Mouse (Mus musculus): ENCODE measurements at regions not wholly inside any gene's neighbourhood (a gene's known extent, or its start where the extent isn't known, plus 50 kb on each side); places are given as distances from the start of the nearest gene placed in this dataset.

DNA sequence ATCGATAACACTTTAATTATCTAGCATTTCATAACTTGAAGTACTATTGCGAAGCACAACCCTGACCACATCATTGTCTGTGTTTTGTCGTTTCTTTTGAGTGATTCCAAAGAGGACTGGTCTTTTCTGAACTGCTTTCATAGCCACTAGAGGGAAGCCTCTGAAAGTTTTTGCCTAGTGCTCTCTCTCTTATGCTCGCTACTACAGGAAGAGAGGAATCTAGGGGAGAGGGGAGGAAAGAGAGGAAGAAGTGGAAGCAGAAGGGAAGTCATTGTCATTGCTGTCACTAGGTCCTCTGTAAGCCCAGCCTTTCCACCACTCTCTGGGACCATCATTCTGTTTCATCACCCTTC is 217.1 kb upstream of the Kif2a start:
- TF ChIP-seq CTCF (IDR thresholded peaks at IDR 0.05; ENCODE audit: borderline replicate concordance, extremely low read depth, insufficient read depth, insufficient read length) (no peak), POLR2A (IDR thresholded peaks at IDR 0.05; ENCODE audit: borderline replicate concordance, extremely low read depth, insufficient read depth, insufficient read length, poor library complexity, severe bottlenecking) (no peak)

Measured in brain, embryonic 14.5 days (tissue).